Mouse (Mus musculus): ENCODE data around the gene Cd200r2. TPM values are rescaled to one million over a fixed set of nuclear protein-coding genes. Genes with fewer than 3 reads are reported as not detected.
"Not testable (repeated sequence)": the region's sequence is repeated elsewhere in the genome, so short reads cannot be mapped to it uniquely, and the experiment has no call there.

The Cd200r2 gene
- total RNA-seq (2021) = not detected

GRCm38 (mm10) chr16:44866797-44867196 is at the start of gene Cd200r2:
Gene Cd200r2, plus strand, starts transcription at chr16:44867097.
- DNase-seq (ENCODE audit: extremely low spot score in 1 of 2, low spot score in 2 of 2) = no peak
- intact Hi-C loops (cut with DNase I) = no loop called here

DNA sequence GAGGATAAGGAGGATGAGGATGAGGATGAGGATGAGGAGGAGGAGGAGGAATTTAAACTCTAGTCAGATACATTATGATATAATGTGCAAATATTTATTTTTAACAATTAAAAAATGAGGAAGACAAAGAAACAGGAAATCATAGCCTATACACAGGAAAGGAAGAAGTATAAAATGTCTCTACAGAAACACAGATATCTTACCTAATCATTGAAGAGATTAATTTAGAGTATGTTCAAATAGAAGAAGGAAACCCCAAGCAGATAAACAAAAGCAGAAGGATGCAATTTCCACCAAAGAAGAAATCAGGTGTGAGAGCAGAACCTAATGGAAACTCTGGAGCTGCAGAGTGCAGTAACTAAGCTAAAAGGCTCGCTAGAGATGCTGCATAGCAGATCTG is 48.9 kb upstream of the Cd200r2 start:
- no peak for DNase-seq (ENCODE audit: extremely low spot score in 1 of 2, low spot score in 2 of 2)
- intact Hi-C loops (cut with DNase I) = no loop called here

DNA sequence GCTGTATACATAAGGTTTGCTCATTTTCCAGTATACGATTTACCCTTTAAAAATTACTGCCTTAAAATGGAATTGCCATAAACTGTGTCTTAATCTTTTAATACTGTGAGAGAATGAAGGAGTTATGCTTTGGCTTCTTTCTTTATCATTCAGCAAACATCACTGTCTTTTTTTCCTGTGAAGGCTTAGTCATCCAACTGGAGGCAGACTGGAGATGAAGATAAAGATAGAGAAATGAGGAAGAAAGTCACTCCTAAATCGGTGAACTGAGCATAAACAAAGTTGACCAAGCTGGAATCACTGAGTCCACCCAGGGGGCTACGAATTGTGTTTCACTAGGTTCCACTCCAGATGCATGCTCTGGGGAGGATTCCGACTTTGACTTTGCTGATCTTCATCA is 46.4 kb upstream of the Cd200r2 start:
- intact Hi-C loops (cut with DNase I) = no loop called here
- no peak for DNase-seq (ENCODE audit: extremely low spot score in 1 of 2, low spot score in 2 of 2)

- DNase-seq (ENCODE audit: extremely low spot score in 1 of 2, low spot score in 2 of 2) = no peak
- intact Hi-C loops (cut with DNase I) = no loop called here
Measured at GRCm38 (mm10) chr16:44832286-44832685, 34.6 kb upstream of the Cd200r2 start.

DNA sequence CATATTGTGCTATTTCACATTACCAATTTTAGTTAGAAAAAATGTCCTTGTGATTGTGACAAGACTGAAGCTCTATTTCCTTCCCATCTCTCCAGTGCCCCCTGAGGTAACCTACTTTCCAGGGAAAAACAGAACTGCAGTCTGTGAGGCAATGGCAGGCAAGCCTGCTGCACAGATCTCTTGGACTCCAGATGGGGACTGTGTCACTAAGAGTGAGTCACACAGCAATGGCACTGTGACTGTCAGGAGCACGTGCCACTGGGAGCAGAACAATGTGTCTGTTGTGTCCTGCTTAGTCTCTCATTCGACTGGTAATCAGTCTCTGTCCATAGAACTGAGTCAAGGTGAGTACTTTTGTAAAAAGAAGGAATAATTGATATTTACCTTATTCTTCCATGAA is 33.7 kb upstream of the Cd200r2 start:
- intact Hi-C loops (cut with DNase I); DNase-seq (ENCODE audit: extremely low spot score in 1 of 2, low spot score in 2 of 2): not testable (repeated sequence)

- no peak for DNase-seq (ENCODE audit: extremely low spot score in 1 of 2, low spot score in 2 of 2)
- intact Hi-C loops (cut with DNase I) = no loop called here
Measured at GRCm38 (mm10) chr16:44875178-44875577, 8.3 kb downstream of the Cd200r2 start.

- intact Hi-C loops (cut with DNase I) = no loop called here
- no peak for DNase-seq (ENCODE audit: extremely low spot score in 1 of 2, low spot score in 2 of 2)
Measured at GRCm38 (mm10) chr16:44876625-44877024, 9.7 kb downstream of the Cd200r2 start.

DNA sequence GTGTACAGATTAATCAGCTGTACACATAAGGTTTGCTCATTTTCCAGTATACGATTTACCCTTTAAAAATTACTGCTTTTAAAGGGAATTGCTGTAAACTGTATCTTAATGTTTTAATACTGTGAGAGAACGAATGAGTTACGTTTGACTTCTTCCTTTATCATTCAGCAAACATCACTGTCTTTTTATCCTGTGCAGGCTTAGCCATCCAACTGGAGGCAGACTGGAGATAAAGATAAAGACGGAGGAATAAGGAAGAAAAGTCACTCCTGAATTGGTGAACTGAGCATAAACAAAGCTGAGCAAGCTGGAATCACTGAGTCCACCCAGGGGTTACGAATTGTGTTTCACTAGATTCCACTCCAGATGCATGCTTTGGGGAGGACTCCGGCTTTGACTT is 10.7 kb downstream of the Cd200r2 start:
- DNase-seq (ENCODE audit: extremely low spot score in 1 of 2, low spot score in 2 of 2) = no peak
- intact Hi-C loops (cut with DNase I) = no loop called here

DNA sequence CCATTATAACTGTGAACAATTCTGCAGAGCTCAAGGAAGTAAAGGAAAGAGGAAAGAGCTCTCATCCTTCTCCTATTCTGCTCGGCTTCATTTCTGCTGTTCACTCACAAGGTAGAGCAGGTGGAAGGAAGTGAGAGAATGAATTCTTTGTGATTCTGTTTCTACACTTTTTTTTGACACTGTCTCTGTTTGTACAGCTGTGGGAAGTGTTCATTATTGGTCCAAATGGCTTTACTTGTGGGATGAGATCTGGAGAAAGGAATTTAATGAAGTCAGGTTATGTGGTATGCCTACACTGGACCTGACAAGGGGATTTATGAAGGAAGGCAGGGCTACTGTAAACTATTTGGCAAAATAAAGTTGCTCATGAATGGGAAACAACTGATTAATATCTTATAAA is 23.9 kb downstream of the Cd200r2 start:
- no peak for DNase-seq (ENCODE audit: extremely low spot score in 1 of 2, low spot score in 2 of 2)
- intact Hi-C loops (cut with DNase I) = no loop called here

DNA sequence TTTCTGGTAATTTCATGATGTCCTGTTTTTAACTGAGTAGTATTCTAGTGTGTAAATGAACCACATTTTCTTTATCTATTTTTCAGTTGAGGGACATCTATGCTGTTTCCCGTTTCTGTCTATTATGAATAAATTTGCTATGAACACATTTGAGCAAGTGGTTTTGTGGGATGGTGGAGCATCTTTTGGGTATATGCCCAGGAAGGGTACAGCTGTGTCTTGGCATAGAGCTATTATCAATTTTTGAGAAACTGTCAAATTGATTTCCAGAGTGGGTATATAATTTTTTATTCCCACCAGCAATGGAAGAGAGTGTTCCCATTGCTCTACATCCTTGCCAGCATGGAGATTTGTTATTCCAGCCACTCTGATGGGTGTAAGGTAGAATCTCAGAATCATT is 65.1 kb downstream of the Cd200r2 start:
- intact Hi-C loops (cut with DNase I) = no loop called here
- DNase-seq (ENCODE audit: extremely low spot score in 1 of 2, low spot score in 2 of 2) = no peak

DNA sequence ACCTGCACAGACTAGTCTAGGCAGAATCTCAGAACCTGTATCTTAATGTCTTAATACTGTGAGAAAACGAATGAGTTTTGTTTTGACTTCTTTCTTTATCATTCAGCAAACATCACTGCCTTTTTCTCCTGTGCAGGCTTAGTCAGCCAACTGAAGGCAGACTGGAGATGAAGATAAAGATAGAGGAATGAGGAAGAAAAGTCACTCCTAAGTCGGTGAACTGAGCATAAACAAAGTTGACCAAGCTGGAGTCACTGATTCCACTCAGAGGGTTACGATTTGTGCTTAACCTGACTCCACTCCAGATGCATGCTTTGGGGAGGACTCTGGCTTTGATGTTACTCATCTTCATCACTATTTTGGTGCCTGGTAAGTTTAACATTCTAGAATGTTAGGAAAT is 76.6 kb downstream of the Cd200r2 start, which contains the start of gene Cd200r3:
Gene Cd200r3, plus strand, starts transcription at position 211 of the 400 bp plus-strand sequence.
- no peak for DNase-seq (ENCODE audit: extremely low spot score in 1 of 2, low spot score in 2 of 2)
- intact Hi-C loops (cut with DNase I) = no loop called here

DNA sequence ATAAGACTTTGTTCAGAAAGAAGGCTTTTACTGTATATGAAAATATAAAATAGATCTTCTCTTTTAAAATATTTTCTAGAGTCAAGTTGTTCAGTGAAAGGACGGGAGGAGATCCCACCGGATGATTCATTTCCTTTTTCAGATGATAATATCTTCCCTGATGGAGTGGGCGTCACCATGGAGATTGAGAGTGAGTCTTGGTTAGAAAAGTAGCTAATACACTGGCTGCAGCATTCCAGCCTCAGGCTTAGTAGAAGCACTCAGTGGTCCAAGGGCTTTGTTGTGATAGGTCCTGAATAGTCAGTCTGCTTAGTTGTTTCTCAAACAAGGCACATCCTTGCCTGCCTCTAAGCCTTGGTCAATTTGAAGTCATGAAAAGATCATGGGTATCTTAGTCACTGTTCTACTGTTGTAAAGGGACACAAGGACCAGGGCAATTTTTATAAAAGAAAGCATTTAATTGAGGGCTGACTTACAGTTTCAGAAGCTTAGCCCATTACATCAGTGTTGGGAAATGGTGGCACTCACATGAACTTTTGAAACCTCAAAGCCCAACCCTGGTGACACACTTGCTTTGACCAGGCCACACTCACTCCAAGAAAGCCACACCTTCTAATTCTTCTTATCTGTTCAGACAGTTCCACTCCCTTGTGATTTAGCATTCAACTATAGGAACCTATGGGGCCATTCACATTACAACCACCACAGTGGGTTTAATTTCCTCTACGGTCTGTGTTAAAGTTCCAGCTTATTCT is 84.6 kb downstream of the Cd200r2 start:
- no peak for DNase-seq (ENCODE audit: extremely low spot score in 1 of 2, low spot score in 2 of 2)
- intact Hi-C loops (cut with DNase I) = no loop called here

DNA sequence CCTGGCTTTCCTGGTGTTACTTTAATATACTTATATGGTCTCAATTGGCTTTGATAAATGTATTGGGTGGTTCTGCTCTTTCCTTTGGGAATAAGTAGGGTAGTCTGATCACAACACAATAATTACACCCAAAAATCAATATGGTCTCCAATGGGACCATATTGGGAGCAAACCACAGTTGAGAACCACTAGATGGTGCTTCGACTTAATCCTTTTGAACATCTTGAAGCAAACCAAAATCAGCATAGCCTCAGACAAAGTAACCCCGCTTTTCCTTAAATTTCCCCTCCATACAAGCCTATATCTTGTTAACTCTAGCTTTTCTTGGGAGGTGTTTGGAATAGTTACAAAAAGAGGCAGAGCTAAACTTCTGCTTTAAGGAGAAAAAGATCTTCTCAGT is 95.4 kb downstream of the Cd200r2 start:
- intact Hi-C loops (cut with DNase I) = loop anchor here (5.0 kb wide), 1 partner anchor 125 kb away; no protein-coding TSS in a partner anchor
- DNase-seq (ENCODE audit: extremely low spot score in 1 of 2, low spot score in 2 of 2) = no peak

DNA sequence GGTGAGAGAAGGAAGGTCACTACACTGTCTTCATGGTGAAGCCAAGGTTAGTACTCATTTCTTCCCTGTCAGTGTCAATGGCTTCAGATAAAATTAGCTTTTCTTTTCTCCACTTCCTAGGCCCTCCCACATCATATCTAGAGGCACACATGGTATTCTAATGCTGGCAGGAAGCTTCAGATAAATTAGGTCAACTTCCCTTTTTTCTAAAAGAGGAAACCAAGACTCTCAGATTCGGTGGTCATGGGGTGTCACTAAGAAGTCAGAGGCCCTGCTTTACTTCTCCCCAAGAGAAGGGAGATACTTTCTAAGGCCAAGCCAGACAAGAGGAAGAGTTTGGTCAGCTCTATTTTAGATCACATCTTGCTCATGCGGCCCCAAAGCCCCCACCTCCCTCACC is 95.9 kb downstream of the Cd200r2 start:
- peak in 1 of 2 experiments; percentile 7 for DNase-seq (ENCODE audit: extremely low spot score in 1 of 2, low spot score in 2 of 2)

DNA sequence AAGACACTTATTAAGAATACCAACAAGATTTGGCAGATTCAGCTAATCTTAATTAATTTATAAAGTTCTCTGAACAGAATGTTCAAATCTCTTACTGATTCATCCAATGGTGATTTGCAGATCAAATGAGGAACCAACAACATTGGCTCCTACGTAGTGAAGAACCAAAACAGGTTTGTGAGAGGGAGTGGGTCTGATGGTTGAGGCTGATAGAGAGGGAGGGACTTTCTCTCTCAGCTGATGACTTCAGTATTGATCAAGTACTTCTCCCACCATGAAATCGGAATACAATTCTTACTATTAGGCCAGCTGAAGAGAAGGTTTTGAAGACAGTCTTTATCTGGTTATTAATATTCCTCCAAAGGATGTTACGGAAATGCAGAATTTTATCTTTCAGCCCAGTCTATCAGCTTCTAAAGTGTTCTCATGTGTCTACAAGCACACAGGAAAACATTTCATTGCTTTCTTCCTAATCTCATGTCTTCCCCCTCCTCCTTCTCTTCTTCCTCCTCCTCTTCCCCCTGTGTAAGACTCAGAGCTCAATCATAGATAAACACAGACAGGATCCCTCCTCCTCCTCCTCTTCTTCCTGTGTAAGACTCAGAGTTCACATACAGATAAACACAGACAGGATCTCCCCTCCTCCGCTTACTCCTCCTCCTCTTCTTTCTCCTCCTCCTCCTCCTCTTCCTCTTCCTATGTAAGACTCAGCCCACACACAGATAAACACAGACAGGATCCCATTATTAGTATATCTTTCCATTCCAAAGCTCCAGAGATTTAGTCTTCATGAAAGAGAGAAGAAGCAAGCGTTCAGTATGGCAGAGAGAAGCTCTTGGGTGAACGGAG is 97.9 kb downstream of the Cd200r2 start:
- intact Hi-C loops (cut with DNase I) = loop anchor here (5.0 kb wide), 1 partner anchor 123 kb away; no protein-coding TSS in a partner anchor
- DNase-seq (ENCODE audit: extremely low spot score in 1 of 2, low spot score in 2 of 2) = no peak

More for the DNA sequence above, 95.9 kb downstream of the Cd200r2 start:
- intact Hi-C loops (cut with DNase I) = loop anchor here (5.0 kb wide), 1 partner anchor 125 kb away; no protein-coding TSS in a partner anchor

- intact Hi-C loops (cut with DNase I) = no loop called here
- no peak for DNase-seq (ENCODE audit: extremely low spot score in 1 of 2, low spot score in 2 of 2)
Measured at GRCm38 (mm10) chr16:44965428-44965827, 98.5 kb downstream of the Cd200r2 start.

Data from left cerebral cortex, postnatal 10 days (tissue).